In the genomic region with DNA sequence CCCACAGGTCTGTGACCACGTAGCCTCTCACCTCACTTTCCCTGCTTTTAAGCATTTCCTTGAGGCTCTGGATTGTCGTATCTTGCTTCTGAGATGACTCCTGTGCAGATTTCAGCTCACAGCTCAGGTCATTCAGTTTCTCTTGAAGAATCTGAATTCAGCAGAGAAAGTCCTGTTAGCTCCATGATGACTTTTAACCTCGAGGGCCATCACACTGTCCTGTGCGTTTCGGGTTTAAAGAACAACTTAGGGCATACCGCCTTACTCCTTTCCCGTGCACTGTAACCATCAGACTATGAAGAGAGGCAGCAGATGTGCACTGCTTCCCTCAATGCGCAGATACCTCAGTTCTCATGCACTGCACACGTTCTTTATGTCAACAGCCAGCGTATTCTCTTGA, we compare ENCODE assay signal across 26 mouse cellular contexts.
DNase-seq lines count a peak whose midpoint lies in the region; ATAC-seq and TF ChIP-seq lines count a peak whose summit lies in the region.
"Had no signal": no experiment of that assay in that cellular context is flagged by ENCODE, and none has a peak within 500 bp of the region (broad histone marks: within the 10 kb centered on the region; RNA-seq: fewer than 3 reads in every experiment).

No protein-coding gene starts in this region.

- peak; percentile 54 for DNase-seq in kidney, adult 2 months
- no peak for DNase-seq in kidney, postnatal 4 days
- DNase-seq in liver, postnatal 0 days, result no peak
- no peak for DNase-seq in cerebellum, adult 9-11 months
- DNase-seq in layer of hippocampus, postnatal 25 days (ENCODE audit: extremely low spot score in 1 of 2, low spot score in 1 of 2), result no peak
- DNase-seq: adrenal gland, postnatal 14 days; cerebellum, adult 11-12 months; cerebellum, postnatal 10 days; gastrocnemius, adult 2 months; gastrocnemius, postnatal 36 days; heart, adult 2 months; liver, embryonic 13.5 days; right cerebral cortex, postnatal 4 days; thymus, adult 2 months; thymus, postnatal 36 days had no signal

- H3K27me3 ChIP-seq in kidney, adult 2 months (replicated peaks; ENCODE audit: control insufficient read depth, insufficient read depth, low read length), result no peaks in the 10 kb centered on the region
- no peaks in the 10 kb centered on the region for H3K27me3 ChIP-seq in intestine, embryonic 15.5 days (replicated peaks)
- H3K27me3 ChIP-seq in intestine, postnatal 0 days (replicated peaks; ENCODE audit: control insufficient read depth, insufficient read depth, low read length), result no peaks in the 10 kb centered on the region
- H3K27me3 ChIP-seq in liver, postnatal 0 days (ENCODE audit: insufficient read depth, low read length), result no peaks in the 10 kb centered on the region
- H3K27me3 ChIP-seq: embryonic facial prominence, embryonic 13.5 days; forebrain, embryonic 15.5 days; heart, embryonic 12.5 days; liver, embryonic 13.5 days; lung, embryonic 15.5 days; midbrain, embryonic 15.5 days had no signal

- no peak for TF ChIP-seq CTCF in kidney, adult 2 months (conservative IDR thresholded peaks at IDR 0.05; ENCODE audit: insufficient read depth, insufficient read length, low read depth, low read length)
- TF ChIP-seq CTCF in intestine, postnatal 0 days (IDR thresholded peaks at IDR 0.05; ENCODE audit: low read depth), result no peak
- TF ChIP-seq CTCF in liver, postnatal 0 days (IDR thresholded peaks at IDR 0.05; ENCODE audit: low read depth), result no peak

- H3K4me1 ChIP-seq in kidney, adult 2 months (ENCODE audit: control insufficient read depth, insufficient read depth, low read length), result peaks cover 18% of the 10 kb centered on the region; the same call in 1 of the 2 replicates
- H3K4me1 ChIP-seq in intestine, embryonic 15.5 days (replicated peaks), result peaks cover 4% of the 10 kb centered on the region; the same call in 1 of the 2 replicates
- H3K4me1 ChIP-seq in intestine, postnatal 0 days (replicated peaks; ENCODE audit: control insufficient read depth, insufficient read depth, low read length), result no peaks in the 10 kb centered on the region
- peaks cover 13% of the 10 kb centered on the region for H3K4me1 ChIP-seq in liver, postnatal 0 days (ENCODE audit: insufficient read depth)
- H3K4me1 ChIP-seq: forebrain, embryonic 10.5 days; lung, embryonic 15.5 days; midbrain, embryonic 10.5 days had no signal

- TF ChIP-seq EP300 in liver, postnatal 0 days (IDR thresholded peaks at IDR 0.05; ENCODE audit: low read depth), result no peak

- H3K4me3 ChIP-seq in kidney, adult 2 months (ENCODE audit: insufficient read depth, low read depth, low read length), result no peak overlapping the region
- no peak overlapping the region for H3K4me3 ChIP-seq in intestine, embryonic 15.5 days (replicated peaks)
- no peak overlapping the region for H3K4me3 ChIP-seq in intestine, postnatal 0 days (ENCODE audit: low read depth, low read length)
- H3K4me3 ChIP-seq in liver, postnatal 0 days (ENCODE audit: low read depth, low read length), result no peak overlapping the region
- H3K4me3 ChIP-seq: embryonic facial prominence, embryonic 13.5 days; forebrain, embryonic 10.5 days; forebrain, embryonic 15.5 days; gastrocnemius, adult 2 months; heart, adult 2 months; heart, embryonic 12.5 days; liver, embryonic 13.5 days; lung, embryonic 15.5 days; midbrain, embryonic 10.5 days; midbrain, embryonic 15.5 days had no signal

- TF ChIP-seq POLR2A in kidney, adult 2 months (IDR thresholded peaks at IDR 0.05; ENCODE audit: low read depth, low read length), result no peak

- 72% methylated on average over 10 of the region's 10 CpGs for whole genome bisulfite sequencing in kidney, adult 2 months
- WGBS in intestine, embryonic 15.5 days, result 91% methylated on average over 10 of the region's 10 CpGs
- WGBS in intestine, postnatal 0 days, result 84% methylated on average over 10 of the region's 10 CpGs
- 78% methylated on average over 10 of the region's 10 CpGs for WGBS in liver, postnatal 0 days (ENCODE audit: insufficient replicate concordance)

- H3K9me3 ChIP-seq in intestine, embryonic 15.5 days, result no peaks in the 10 kb centered on the region
- no peaks in the 10 kb centered on the region for H3K9me3 ChIP-seq in intestine, postnatal 0 days (ENCODE audit: control insufficient read depth)
- no peaks in the 10 kb centered on the region for H3K9me3 ChIP-seq in liver, postnatal 0 days (ENCODE audit: low read length)
- H3K9me3 ChIP-seq: embryonic facial prominence, embryonic 13.5 days; forebrain, embryonic 10.5 days; forebrain, embryonic 15.5 days; heart, embryonic 12.5 days; liver, embryonic 13.5 days; lung, embryonic 15.5 days; midbrain, embryonic 10.5 days; midbrain, embryonic 15.5 days had no signal

- H3K36me3 ChIP-seq in kidney, adult 2 months (ENCODE audit: control insufficient read depth, insufficient read depth, low read length), result peaks cover 20% of the 10 kb centered on the region
- H3K36me3 ChIP-seq in intestine, embryonic 15.5 days, result peaks cover 31% of the 10 kb centered on the region
- H3K36me3 ChIP-seq in intestine, postnatal 0 days (ENCODE audit: control insufficient read depth, insufficient read depth), result peaks cover 53% of the 10 kb centered on the region
- peaks cover 29% of the 10 kb centered on the region for H3K36me3 ChIP-seq in liver, postnatal 0 days (replicated peaks; ENCODE audit: insufficient read depth, low read length)

- ATAC-seq in intestine, embryonic 15.5 days, result no peak
- ATAC-seq in intestine, postnatal 0 days, result no peak
- no peak for ATAC-seq in liver, postnatal 0 days
- ATAC-seq: CD4-positive, CD25-positive, alpha-beta regulatory T cell, adult 4 months; forebrain, embryonic 15.5 days; midbrain, embryonic 15.5 days had no signal

- peak overlapping the region; percentile 84 for H3K27ac ChIP-seq in kidney, adult 2 months (ENCODE audit: insufficient read depth, low read depth, low read length)
- 0 out of 2 replicates have a peak overlapping the region, but pooled peaks have one; percentile 80 for H3K27ac ChIP-seq in intestine, embryonic 15.5 days
- H3K27ac ChIP-seq in intestine, postnatal 0 days (ENCODE audit: low read depth, low read length), result peak overlapping the region; percentile 74
- H3K27ac ChIP-seq in liver, postnatal 0 days (ENCODE audit: low read depth), result peak overlapping the region; percentile 81
- H3K27ac ChIP-seq: embryonic facial prominence, embryonic 13.5 days; forebrain, embryonic 10.5 days; forebrain, embryonic 15.5 days; heart, adult 2 months; hindbrain, embryonic 14.5 days; liver, embryonic 13.5 days; lung, embryonic 15.5 days; midbrain, embryonic 10.5 days; midbrain, embryonic 15.5 days had no signal

- H3K9ac ChIP-seq in intestine, embryonic 15.5 days, result no peak overlapping the region
- H3K9ac ChIP-seq in intestine, postnatal 0 days (ENCODE audit: low read depth, low read length), result no peak overlapping the region
- H3K9ac ChIP-seq in liver, postnatal 0 days (replicated peaks), result no peak overlapping the region
- H3K9ac ChIP-seq: embryonic facial prominence, embryonic 13.5 days; forebrain, embryonic 15.5 days; heart, embryonic 12.5 days; hindbrain, embryonic 14.5 days; liver, embryonic 13.5 days; lung, embryonic 15.5 days; midbrain, embryonic 15.5 days had no signal

- H3K4me2 ChIP-seq in intestine, embryonic 15.5 days (replicated peaks), result no peak overlapping the region
- no peak overlapping the region for H3K4me2 ChIP-seq in intestine, postnatal 0 days (replicated peaks; ENCODE audit: low read depth)
- H3K4me2 ChIP-seq in liver, postnatal 0 days (ENCODE audit: low read depth, low read length), result 0 out of 2 replicates have a peak overlapping the region, but pooled peaks have one; percentile 40
- H3K4me2 ChIP-seq: embryonic facial prominence, embryonic 13.5 days; forebrain, embryonic 15.5 days; heart, embryonic 12.5 days; hindbrain, embryonic 14.5 days; liver, embryonic 13.5 days; lung, embryonic 15.5 days; midbrain, embryonic 15.5 days had no signal
